Mouse (Mus musculus) kidney, postnatal 10 days (tissue): Measurements from ENCODE around the gene Olfr612.
"Not testable (repeated sequence)": the region's sequence is repeated elsewhere in the genome, so short reads cannot be mapped to it uniquely, and the experiment has no call there.

ENCODE experiments used
- DNase-seq: peaks from one replicate; pipeline ENCODE4 v3.0.0; 2021; ENCODE audit warnings: mixed read lengths

Olfr612 gene

GRCm38 (mm10) chr7:103542617-103543016 lies at the start of gene Olfr612:
Gene Olfr612 (minus strand): TSS chr7:103542717.
- not testable (repeated sequence) for DNase-seq

GRCm38 (mm10) chr7:103589803-103590202 lies 47.3 kb upstream of the Olfr612 start, which contains the start of gene Olfr618:
Gene Olfr618 (plus strand): TSS chr7:103590103.
- no peak for DNase-seq

DNA sequence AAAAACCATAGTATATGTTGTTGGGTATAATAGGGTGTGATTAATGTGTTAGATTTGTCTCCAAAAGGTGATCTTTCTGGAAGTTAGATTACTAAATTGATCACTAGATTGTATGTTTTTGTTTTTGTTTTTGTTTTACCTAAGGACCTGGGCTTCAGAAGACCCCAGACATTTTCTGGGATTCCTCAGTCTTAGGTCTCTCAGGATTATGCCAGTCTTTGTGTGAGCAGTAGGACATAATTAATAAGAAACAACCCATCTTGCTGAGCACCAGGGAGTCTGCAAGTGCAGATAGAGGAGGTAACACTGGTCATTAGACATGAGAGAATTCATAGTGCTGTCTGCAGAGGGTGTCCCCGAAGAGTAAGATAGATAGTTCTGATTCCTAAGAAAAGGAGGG lies 30.2 kb upstream of the Olfr612 start, which contains the start of gene Olfr617:
Gene Olfr617, plus strand, starts transcription at position 301 of the 400 bp plus-strand sequence.
- DNase-seq, result no peak

DNA sequence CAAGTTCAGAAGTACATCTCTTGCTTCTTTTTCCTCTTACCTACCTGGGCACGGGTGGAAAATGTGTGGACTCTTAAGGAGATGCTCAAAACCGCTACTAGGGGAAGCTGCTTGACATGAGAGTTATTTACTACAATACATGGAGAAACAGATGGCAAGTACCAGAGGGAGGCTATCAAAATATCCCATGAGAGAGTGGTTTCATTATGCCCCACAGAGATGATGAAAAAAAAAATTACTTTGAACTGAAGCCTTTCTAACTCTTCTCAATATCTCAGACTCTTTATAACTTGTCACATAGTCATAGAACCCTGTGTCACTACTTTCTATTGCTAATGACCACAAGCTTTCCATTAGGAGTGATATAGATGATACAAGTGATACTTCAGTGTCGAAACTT lies 26.5 kb upstream of the Olfr612 start, which contains the start of gene Olfr616:
Gene Olfr616, minus strand, starts transcription at position 101 of the 400 bp plus-strand sequence.
- DNase-seq, result no peak

- no peak for DNase-seq
Measured at GRCm38 (mm10) chr7:103555779-103556178, 13.3 kb upstream of the Olfr612 start, which contains the start of gene Olfr615. Gene Olfr615 (plus strand): TSS chr7:103556079.

DNA sequence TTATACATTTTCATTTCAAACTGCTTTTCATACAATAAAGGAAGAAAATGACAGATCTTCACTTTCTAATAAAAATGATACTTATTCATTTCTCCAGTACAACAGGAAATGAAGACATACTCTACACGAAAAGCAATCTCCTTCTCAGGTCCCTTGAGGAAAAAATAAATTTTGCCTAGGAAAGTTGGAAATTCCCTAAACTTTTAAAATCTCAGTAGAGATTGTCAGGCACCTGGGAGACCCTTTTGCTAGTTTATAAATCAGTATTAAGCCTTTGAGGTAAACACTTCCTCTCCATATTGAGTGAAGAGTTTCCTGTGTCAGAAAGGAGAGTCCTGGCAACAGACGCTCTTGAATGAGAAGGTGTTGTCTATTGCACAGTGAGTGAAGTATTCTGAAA lies 5.3 kb upstream of the Olfr612 start, which contains the start of gene Olfr613:
Gene Olfr613, plus strand, starts transcription at position 301 of the 400 bp plus-strand sequence.
- DNase-seq, result no peak

DNA sequence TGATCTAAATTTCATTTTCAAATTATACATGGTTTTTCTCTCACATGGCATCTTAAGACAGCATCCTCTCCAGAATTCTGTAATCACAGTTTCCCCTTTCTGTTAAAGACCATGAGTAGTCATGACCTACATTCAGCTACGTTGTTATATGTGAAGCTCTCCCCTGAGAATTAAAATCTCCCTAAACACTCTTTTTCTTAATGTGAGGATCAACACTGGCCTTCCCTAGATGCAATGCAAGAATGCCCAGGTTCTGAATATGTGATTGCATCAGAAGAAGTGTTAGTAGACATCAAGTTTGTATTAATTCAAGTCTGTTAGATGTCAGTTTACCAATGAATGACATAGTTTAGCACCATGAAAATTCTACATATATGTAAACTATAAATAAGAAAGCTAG lies 21.8 kb downstream of the Olfr612 start, which contains the start of gene Olfr611:
Gene Olfr611, minus strand, starts transcription at position 101 of the 400 bp plus-strand sequence.
- not testable (repeated sequence) for DNase-seq

GRCm38 (mm10) chr7:103512022-103512421 lies 30.5 kb downstream of the Olfr612 start, which contains the start of gene Olfr610:
Gene Olfr610 (minus strand): TSS chr7:103512122.
- no peak for DNase-seq

DNA sequence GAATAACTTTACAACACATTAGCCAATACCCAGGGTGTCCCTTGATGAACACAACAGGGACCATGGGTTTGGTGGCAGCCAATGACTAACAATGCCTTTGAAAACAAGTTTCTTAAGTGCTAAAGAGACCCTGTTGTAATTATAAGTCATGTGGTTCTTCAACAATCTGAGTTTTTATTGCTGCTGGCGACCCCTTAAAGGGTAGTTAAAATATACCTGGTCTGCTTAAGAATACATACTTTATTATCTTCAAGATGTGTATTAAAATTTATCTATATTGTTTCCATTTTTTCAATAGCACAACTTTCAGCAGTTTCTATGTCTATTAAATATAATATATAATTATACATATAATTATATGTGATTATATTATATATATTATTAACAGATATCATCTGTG lies 44.6 kb downstream of the Olfr612 start, which contains the start of gene Olfr609:
Gene Olfr609, minus strand, starts transcription at position 101 of the 400 bp plus-strand sequence.
- no peak for DNase-seq
